Mouse (Mus musculus) E14TG2a.4 (cell line): ENCODE data around the gene Cdt1.

Experiments
- CTCF ChIP-seq: conservative IDR thresholded peaks from 2 replicates; pipeline ENCODE4 v1.5.1; 2014; ENCODE audit warnings: low read length
- NANOG ChIP-seq: IDR thresholded peaks from 2 replicates; pipeline ENCODE4 v1.6.1; 2014; ENCODE audit warnings: borderline replicate concordance, low read length, mixed read lengths
- POU5F1 ChIP-seq: IDR thresholded peaks from 2 replicates; pipeline ENCODE4 v1.6.1; 2014; ENCODE audit warnings: low read length, borderline replicate concordance

GRCm38 (mm10) chr8:122593240-122593639 lies 25.4 kb downstream of the Cdt1 start:
- no peak for TF ChIP-seq CTCF
- no peak for TF ChIP-seq POU5F1
- TF ChIP-seq NANOG = no peak
